ENCODE assay signal across 9 mouse cellular contexts in genomic region chr12:57179465-57180188, GRCm38 (mm10). TPM values are rescaled to one million over a fixed set of nuclear protein-coding genes. Genes with fewer than 3 reads are reported as not detected.
DNase-seq lines count a peak whose midpoint lies in the region; ATAC-seq and TF ChIP-seq lines count a peak whose summit lies in the region.
"Had no signal": no experiment of that assay in that cellular context is flagged by ENCODE, and none has a peak within 500 bp of the region (broad histone marks: within the 10 kb centered on the region; RNA-seq: fewer than 3 reads in every experiment).

No protein-coding gene starts in this region.

- TF ChIP-seq CTCF in lung, postnatal 0 days (IDR thresholded peaks at IDR 0.05) = no peak
- TF ChIP-seq CTCF in lung, adult 2 months (IDR thresholded peaks at IDR 0.05; ENCODE audit: insufficient read depth, low read length) = no peak

- no peaks in the 10 kb centered on the region for H3K36me3 ChIP-seq in lung, postnatal 0 days (ENCODE audit: insufficient read depth, low read length)
- no peaks in the 10 kb centered on the region for H3K36me3 ChIP-seq in hindbrain, embryonic 12.5 days

- no peak overlapping the region for H3K4me2 ChIP-seq in lung, postnatal 0 days (replicated peaks; ENCODE audit: low read depth, low read length)
- H3K4me2 ChIP-seq in hindbrain, embryonic 12.5 days (replicated peaks) = no peak overlapping the region

- H3K4me1 ChIP-seq in lung, postnatal 0 days (ENCODE audit: insufficient read depth, low read depth, low read length) = no peaks in the 10 kb centered on the region
- H3K4me1 ChIP-seq in lung, adult 2 months (ENCODE audit: control insufficient read depth, insufficient read depth, low read length) = peaks cover 3% of the 10 kb centered on the region; the same call in 1 of the 2 replicates
- peaks cover 9% of the 10 kb centered on the region; the same call in 1 of the 2 replicates for H3K4me1 ChIP-seq in hindbrain, embryonic 12.5 days

- no peaks in the 10 kb centered on the region for H3K9me3 ChIP-seq in lung, postnatal 0 days (ENCODE audit: low read length)
- H3K9me3 ChIP-seq in hindbrain, embryonic 12.5 days (replicated peaks) = no peaks in the 10 kb centered on the region

- TF ChIP-seq EP300 in lung, postnatal 0 days (IDR thresholded peaks at IDR 0.05) = no peak

- no peaks in the 10 kb centered on the region for H3K27me3 ChIP-seq in lung, postnatal 0 days (replicated peaks; ENCODE audit: insufficient read depth, low read length)
- no peaks in the 10 kb centered on the region for H3K27me3 ChIP-seq in hindbrain, embryonic 12.5 days

- TF ChIP-seq POLR2A in lung, adult 2 months (IDR thresholded peaks at IDR 0.05; ENCODE audit: borderline replicate concordance, extremely low read depth, low read depth, low read length) = no peak

- WGBS in lung, postnatal 0 days = 31% methylated on average over 5 of the region's 5 CpGs
- WGBS in lung, adult 2 months = 28% methylated on average over 5 of the region's 5 CpGs
- WGBS in hindbrain, embryonic 12.5 days = 18% methylated on average over 5 of the region's 5 CpGs

- H3K4me3 ChIP-seq in lung, postnatal 0 days (ENCODE audit: low read depth, low read length) = no peak overlapping the region
- no peak overlapping the region for H3K4me3 ChIP-seq in lung, adult 2 months (replicated peaks; ENCODE audit: extremely low read depth, low read depth, low read length)
- H3K4me3 ChIP-seq in hindbrain, embryonic 12.5 days = no peak overlapping the region

- no peak overlapping the region for H3K9ac ChIP-seq in lung, postnatal 0 days (replicated peaks; ENCODE audit: low read depth)
- no peak overlapping the region for H3K9ac ChIP-seq in hindbrain, embryonic 12.5 days

- no peak overlapping the region for H3K27ac ChIP-seq in lung, postnatal 0 days (ENCODE audit: low read length)
- no peak overlapping the region for H3K27ac ChIP-seq in hindbrain, embryonic 12.5 days

- ATAC-seq in lung, postnatal 0 days = 0 out of 2 replicates have a peak, but pooled peaks have one; percentile 53
- 0 out of 2 replicates have a peak, but pooled peaks have one; percentile 62 for ATAC-seq in erythroblast, adult 5-6 weeks (replicated peaks; ENCODE audit: low FRiP score, poor library complexity, severe bottlenecking)
- peak; percentile 61 for ATAC-seq in hindbrain, embryonic 12.5 days (ENCODE audit: low FRiP score)

- DNase-seq in lung, postnatal 0 days (ENCODE audit: low spot score) = peak; percentile 38
- no peak for DNase-seq in lung, adult 2 months
- peak; percentile 27 for DNase-seq in skeletal muscle tissue, adult 2 months (ENCODE audit: low read depth, low spot score)
- no peak for DNase-seq in spleen, postnatal 4 days (ENCODE audit: low spot score in 2 of 2)
- DNase-seq in testis, postnatal 14 days (ENCODE audit: low spot score) = no peak
- no peak for DNase-seq in cerebellum, adult 8-10 months
- DNase-seq: right cerebral cortex, postnatal 25 days had no signal

RNA-seq across cellular contexts. Expression of gene Slc25a21, which starts 17.6 kb away (rescaled TPM):
- polyA plus RNA-seq in lung, postnatal 0 days (2015; fragmentation: Nextera tagmentation; extraction: Ambion mirVana) = 0.06 and 0.18 TPM in 2 replicates
- polyA plus RNA-seq in lung, adult 2 months (2012; rRNA removed) = 0.04 TPM in 1 of 2 replicates, not detected in the other
- 33.4 and 40.5 TPM in 2 replicates for total RNA-seq in erythroblast, adult 5-6 weeks (2015; ENCODE audit: low replicate concordance)
- total RNA-seq in erythroblast, adult 5-6 weeks (2017; ENCODE audit: low replicate concordance) = 33.8 and 48.9 TPM in 2 replicates
- 0.52 and 0.65 TPM in 2 replicates for polyA plus RNA-seq in hindbrain, embryonic 12.5 days (2016; fragmentation: Nextera tagmentation; extraction: Ambion mirVana)

RNA-seq across cellular contexts. Expression of gene Prps1l3, which starts 50.6 kb away (rescaled TPM):
- polyA plus RNA-seq in lung, postnatal 0 days (2015; fragmentation: Nextera tagmentation; extraction: Ambion mirVana) = 22.9 and 24.8 TPM in 2 replicates
- polyA plus RNA-seq in lung, adult 2 months (2012; rRNA removed) = 10.4 and 11.1 TPM in 2 replicates
- total RNA-seq in erythroblast, adult 5-6 weeks (2015; ENCODE audit: low replicate concordance) = 10.6 and 15.9 TPM in 2 replicates
- 16.3 and 20.1 TPM in 2 replicates for total RNA-seq in erythroblast, adult 5-6 weeks (2017; ENCODE audit: low replicate concordance)
- 52.0 and 52.2 TPM in 2 replicates for polyA plus RNA-seq in hindbrain, embryonic 12.5 days (2016; fragmentation: Nextera tagmentation; extraction: Ambion mirVana)

RNA-seq across cellular contexts. Expression of gene Mipol1, which starts 50.6 kb away (rescaled TPM):
- polyA plus RNA-seq in lung, postnatal 0 days (2015; fragmentation: Nextera tagmentation; extraction: Ambion mirVana) = 5.7 and 6.4 TPM in 2 replicates
- polyA plus RNA-seq in lung, adult 2 months (2012; rRNA removed) = 1.6 and 1.9 TPM in 2 replicates
- total RNA-seq in erythroblast, adult 5-6 weeks (2015; ENCODE audit: low replicate concordance) = 0.63 TPM in 1 of 2 replicates, not detected in the other
- 0.60 and 0.98 TPM in 2 replicates for total RNA-seq in erythroblast, adult 5-6 weeks (2017; ENCODE audit: low replicate concordance)
- 6.1 and 8.6 TPM in 2 replicates for polyA plus RNA-seq in hindbrain, embryonic 12.5 days (2016; fragmentation: Nextera tagmentation; extraction: Ambion mirVana)

Comparison
In these comparisons a context has a peak if more than half of its experiments do, and no peak if none do; other contexts are left out.
1. DNase-seq: peak in lung, postnatal 0 days (single experiment) and skeletal muscle tissue, adult 2 months (single experiment); none in lung, adult 2 months (single experiment), spleen, postnatal 4 days (0 of 2), testis, postnatal 14 days (single experiment) and cerebellum, adult 8-10 months (single experiment).
2. Peak in every context shown above with its lines, with median percentiles within 50 percentile points of each other: ATAC-seq.